Mouse (Mus musculus): Measurements from ENCODE around the gene H2-T23.

The H2-T23 gene

DNA sequence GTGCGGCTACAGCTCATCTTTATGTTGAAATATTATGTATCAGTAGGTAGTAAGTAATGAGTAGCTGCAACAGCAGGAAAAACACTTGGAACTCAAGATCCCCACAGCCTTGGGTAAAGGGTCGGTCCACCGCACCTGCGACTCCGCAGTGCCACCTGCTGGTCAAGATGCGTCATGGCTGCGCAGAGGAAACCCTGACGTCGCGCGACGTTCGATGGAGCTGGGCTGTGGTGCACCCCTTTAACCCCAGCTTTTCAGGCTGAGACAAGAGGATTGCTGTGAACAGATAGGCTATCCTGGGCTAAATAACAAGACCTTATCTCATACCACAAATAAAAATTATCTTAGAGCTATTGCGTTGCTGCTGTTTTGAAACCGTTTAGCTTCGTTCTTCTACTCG lies 39.0 kb downstream of the H2-T23 start:
- peak; percentile 86 for DNase-seq (ENCODE audit: low spot score)

- no peak for DNase-seq (ENCODE audit: low spot score)
Observed at GRCm38 (mm10) chr17:35991781-35992180, 40.9 kb downstream of the H2-T23 start.

DNA sequence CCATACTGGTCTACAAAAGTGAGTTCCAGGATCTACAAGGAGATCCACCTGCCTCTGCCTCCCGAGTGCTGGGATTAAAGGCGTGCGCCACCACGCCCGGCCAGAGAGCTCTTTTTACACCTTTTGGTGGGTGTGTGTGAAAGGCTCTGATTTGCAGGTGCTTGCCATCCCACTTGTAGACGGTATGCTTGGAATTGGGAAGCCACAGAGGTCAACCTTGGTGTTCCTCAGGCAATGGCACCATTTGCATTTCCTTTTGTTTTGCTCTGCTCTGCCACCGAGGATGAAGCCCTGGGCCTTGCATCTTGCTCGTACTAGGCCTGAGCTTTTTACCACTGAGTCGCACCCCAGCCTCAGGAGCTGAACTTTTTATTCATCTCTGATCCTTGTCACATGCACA lies 50.9 kb downstream of the H2-T23 start:
- no peak for DNase-seq (ENCODE audit: low spot score)

GRCm38 (mm10) chr17:35980363-35980754 lies 52.3 kb downstream of the H2-T23 start:
- no peak for DNase-seq (ENCODE audit: low spot score)

All from T-cell, adult 2 months (primary cell).